Mouse (Mus musculus): ENCODE data around the gene Snrnp27.

Snrnp27 gene

DNA sequence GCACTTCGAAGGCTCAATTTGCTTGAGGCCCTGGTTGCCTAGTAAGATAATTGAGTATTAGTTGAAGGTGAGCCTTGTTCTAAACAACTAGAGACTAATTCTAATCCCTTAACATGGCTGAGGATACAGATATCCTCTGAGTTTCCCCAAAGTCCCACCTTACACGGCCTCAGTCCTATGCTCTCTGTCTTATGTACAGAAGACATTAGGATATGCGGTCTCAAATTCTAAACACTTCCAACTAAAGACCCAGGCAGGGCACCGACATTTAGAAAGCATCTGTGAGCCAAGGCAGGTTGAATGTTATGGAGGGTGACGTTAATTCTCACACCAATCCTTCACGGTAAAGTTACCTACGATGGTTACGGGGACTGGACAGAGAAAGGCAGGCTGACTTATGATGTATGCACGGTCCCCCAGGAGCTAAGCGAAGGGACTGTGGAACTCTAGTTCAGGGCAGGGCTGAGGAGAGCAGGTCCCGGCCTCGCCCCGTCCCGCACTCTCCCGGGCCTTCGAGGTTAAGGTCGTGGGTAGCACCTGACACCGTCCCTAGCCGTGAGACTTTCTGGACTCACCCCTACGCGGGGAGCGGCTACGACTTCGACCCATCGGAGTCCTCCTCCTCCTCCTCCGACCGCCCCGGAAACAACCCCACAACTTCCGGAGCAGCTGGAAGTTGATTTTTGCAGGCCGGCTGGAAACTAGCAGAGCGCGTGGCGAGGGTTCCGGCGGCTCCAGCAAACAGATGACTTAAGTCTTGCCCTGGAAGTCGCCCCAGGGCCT lies at the start of gene Snrnp27:
Gene Snrnp27 (minus strand): TSS at position 651 of the 783 bp plus-strand sequence.
- in situ Hi-C loops (cut with MseI, MboI) = no loop called here

GRCm38 (mm10) chr6:86733183-86733876 lies 49.0 kb upstream of the Snrnp27 start, which contains the start of gene Gmcl1:
Gene Gmcl1 (minus strand): TSS chr6:86733383.
- in situ Hi-C loops (cut with MseI, MboI) = no loop called here

DNA sequence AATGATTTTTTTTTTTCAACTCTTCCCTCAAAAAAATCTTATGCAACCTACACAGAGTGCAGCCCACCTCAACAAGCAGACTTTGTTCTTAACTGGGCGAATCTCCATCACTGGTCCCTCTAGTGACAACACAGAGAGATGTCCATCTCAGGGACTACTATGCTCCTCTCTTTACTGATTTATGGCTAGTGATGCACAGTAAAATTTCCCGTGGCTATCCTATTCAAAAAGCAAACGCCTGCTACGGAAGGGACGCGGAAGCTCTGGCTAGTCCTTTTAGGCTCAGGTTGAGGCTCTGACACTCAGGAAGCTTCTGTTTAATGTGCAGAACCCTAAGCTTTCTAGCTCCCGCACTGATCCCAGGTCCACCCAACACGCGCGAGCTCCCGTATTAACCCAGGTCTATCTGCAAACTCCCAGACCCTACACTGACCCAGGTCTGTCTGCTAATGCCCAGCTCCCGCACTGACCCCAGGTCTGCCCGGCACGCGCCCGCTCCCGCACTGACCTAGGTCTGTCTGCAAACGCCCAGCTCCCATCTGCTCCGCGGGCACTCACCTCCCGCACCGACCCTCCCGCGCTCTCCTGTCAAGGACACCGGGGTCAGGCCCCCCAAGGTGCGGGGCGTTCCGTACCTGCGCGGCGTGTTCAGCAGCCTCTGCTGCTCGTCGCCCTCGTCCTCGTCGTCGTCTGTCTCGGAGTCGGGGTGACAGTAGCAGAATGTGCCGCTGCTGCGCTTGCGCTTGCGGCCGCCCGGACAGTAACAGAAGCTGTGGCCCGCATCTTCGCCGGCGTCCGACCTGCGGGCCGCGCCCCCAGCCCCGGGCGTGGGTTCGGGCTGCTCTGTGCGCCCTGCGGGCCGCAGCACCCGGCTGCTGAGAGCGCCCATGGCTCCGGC lies 48.2 kb upstream of the Snrnp27 start:
- in situ Hi-C loops (cut with MseI, MboI) = no loop called here

GRCm38 (mm10) chr6:86728711-86729110 lies 44.4 kb upstream of the Snrnp27 start:
- in situ Hi-C loops (cut with MseI, MboI) = no loop called here

GRCm38 (mm10) chr6:86721977-86722376 lies 37.7 kb upstream of the Snrnp27 start:
- in situ Hi-C loops (cut with MseI, MboI) = no loop called here

GRCm38 (mm10) chr6:86708072-86708774 lies 23.9 kb upstream of the Snrnp27 start:
- in situ Hi-C loops (cut with MseI, MboI) = no loop called here

GRCm38 (mm10) chr6:86702577-86702976 lies 18.3 kb upstream of the Snrnp27 start:
- in situ Hi-C loops (cut with MseI, MboI) = no loop called here

- in situ Hi-C loops (cut with MseI, MboI) = no loop called here
These were observed 13.6 kb upstream of the Snrnp27 start for GRCm38 (mm10) chr6:86697903-86698302.

- in situ Hi-C loops (cut with MseI, MboI) = no loop called here
These were observed 11.9 kb upstream of the Snrnp27 start for GRCm38 (mm10) chr6:86696213-86696612.

DNA sequence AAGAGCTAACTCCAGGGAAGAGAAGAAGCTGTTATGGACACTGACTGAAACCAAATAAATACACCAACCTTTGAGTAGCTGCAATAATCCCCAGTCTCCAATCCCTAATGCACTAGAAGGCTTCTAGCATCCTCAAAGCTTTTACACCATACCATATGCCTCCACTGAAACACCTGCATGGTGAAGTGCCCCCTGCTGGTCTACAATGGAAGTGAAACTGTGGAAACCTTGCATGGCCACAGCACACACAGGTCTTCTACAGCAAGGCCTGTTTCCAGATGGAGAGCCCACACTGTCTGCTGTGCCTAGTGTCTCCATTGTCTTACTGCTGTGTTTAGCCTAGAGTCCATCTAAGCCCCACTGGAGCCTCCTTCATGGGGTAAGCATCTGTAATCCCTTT lies 10.1 kb upstream of the Snrnp27 start:
- in situ Hi-C loops (cut with MseI, MboI) = no loop called here

DNA sequence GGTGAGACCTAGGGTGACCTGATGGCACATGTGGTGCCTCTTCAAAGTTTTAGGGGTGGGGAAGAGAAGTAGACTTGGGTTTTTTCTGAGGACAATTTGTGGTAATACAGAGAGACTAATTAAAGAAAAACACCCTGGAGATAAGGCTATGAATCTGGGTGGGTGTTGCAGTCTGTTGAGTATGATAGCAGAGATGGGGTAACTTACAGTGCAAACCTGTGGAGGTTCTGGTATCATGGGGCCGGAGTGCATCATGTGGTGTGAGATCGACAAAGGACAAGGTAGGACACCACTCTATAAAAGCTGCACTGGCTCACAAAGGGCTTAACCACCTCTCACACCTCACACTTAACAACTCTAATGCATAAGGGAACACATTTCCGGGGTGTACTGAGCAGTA lies 5.3 kb upstream of the Snrnp27 start:
- in situ Hi-C loops (cut with MseI, MboI) = no loop called here

DNA sequence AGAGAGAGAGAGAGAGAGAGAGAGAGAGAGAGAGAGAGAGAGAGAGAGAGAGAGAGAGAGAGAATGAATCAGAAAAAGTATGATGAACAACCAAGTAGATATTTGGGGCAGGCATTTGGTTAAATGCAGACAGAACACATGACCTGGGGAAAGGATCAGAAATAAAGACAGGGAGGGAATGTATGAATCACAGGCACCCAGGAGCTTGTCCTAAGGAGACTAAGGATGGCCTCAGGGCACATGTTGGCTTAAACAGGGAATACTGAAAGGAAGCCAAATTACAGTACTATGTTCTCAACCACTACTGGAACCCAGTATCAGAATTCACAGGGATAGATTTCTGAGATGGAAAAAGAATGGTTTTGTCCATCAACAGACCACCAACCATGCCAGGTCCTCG lies 2.6 kb upstream of the Snrnp27 start:
- in situ Hi-C loops (cut with MseI, MboI) = no loop called here

DNA sequence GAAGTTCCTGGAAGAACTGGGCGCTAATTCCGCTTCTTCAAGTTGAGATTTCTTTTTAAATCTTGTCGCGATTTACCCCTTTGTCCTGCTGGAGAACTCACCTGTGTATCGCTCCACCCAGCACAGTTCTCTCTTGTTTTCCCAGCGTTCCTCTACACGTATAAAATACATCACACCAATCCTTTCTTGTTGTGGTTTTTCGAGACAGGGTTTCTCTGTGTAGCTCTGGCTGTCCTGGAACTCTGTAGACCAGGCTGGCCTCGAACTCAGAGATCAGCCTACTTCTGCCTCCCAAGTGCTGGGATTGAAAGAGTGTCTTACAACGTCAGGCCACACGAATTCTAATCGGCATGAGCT lies 311 bp upstream of the Snrnp27 start:
- in situ Hi-C loops (cut with MseI, MboI) = no loop called here

DNA sequence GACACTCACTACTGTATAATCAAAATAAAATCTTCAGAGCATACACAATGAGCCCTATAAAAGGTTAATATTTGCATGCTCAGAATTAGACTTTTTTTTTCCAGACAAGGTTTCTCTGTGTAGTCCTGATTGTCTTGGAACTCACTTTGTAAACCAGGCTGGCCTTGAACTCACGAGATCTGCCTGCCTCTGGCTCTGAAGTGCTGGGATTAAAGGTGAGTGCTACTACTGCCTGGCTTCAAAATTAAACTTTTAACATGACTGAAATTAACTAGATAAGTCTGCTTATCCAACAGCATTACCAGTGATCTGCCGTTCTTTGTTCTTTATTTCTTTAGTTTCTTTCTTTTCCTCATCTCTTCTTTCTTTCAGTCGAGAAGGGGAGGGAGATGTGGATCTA lies 3.0 kb downstream of the Snrnp27 start:
- in situ Hi-C loops (cut with MseI, MboI) = no loop called here

DNA sequence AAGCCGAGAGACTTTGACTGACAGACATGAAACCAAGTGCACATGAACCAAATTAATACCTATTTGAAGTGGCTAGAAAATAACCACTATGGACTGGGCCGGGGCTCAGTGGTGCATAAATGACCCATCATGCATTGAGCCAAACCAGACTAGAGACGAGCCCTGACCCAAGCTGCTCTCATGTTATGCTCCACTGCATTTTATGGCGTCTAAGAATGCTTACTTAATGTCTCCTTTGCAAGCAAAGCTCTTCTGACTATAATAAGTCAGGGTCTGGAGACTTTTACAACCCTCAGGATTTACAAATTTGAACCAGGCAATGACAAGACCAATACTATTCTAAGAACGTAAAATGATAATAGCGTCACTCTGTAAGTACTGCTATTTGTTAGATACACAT lies 6.0 kb downstream of the Snrnp27 start:
- in situ Hi-C loops (cut with MseI, MboI) = loop anchor here in 1 of 2 experiments (10.0 kb wide), 1 partner anchor 134 kb away; no protein-coding TSS in a partner anchor

GRCm38 (mm10) chr6:86670873-86671272 lies 13.4 kb downstream of the Snrnp27 start:
- in situ Hi-C loops (cut with MseI, MboI) = loop anchor here in 1 of 2 experiments (10.0 kb wide), 1 partner anchor 126 kb away; no protein-coding TSS in a partner anchor

DNA sequence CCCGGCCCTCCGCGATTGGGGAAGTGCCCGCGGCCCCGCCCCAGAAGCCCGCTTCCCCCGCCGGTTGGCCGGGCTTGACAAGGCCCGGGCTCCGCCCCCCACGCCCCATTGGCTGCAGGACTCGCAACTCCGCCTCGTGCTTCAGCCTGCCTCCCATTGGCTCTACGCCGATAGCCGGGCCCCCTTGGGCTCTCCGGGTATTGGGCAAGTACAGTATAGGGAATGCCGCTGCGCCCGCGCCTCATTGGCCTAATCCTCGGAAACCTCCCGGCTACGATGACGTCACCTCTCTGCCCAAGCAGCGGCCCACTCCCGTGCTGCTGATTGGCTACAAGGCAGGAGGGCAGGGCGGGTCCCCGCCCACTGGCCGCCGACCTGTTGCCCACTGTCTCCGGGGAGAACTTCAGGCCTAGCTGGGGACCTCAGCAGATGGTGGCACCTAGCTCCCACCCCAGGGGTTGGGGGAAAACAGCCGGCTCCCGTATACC lies 15.0 kb downstream of the Snrnp27 start:
- in situ Hi-C loops (cut with MseI, MboI) = no loop called here

- in situ Hi-C loops (cut with MseI, MboI) = no loop called here
These were observed 15.6 kb downstream of the Snrnp27 start, which contains the start of gene Mxd1 for GRCm38 (mm10) chr6:86668580-86669239. Gene Mxd1 (minus strand): TSS chr6:86669161.

DNA sequence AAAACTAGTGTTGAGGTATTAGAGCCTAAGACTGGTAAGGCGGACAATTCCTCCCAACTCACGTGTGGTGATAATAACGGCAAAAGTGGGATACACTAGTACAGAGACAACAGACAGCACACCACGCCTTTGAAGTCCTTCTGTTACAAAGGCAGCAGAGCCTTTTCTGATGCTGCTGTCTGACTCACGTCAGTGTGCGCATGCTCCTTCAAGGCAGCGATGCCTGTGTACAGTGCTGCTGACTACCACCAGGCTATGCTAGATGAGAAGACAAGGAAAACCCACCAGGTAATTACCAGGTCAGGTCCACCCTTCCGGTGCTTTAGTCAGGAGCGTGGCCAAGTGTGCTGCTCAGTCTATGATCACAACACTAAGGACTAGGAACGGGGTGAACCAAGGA lies 17.3 kb downstream of the Snrnp27 start:
- in situ Hi-C loops (cut with MseI, MboI) = no loop called here

GRCm38 (mm10) chr6:86665560-86666307 lies 18.6 kb downstream of the Snrnp27 start:
- in situ Hi-C loops (cut with MseI, MboI) = no loop called here
